ENCODE assay signal across 13 mouse cellular contexts in genomic region chr11:94246789-94247061, GRCm38 (mm10). TPM values are rescaled to one million over a fixed set of nuclear protein-coding genes. Genes with fewer than 3 reads are reported as not detected.
DNase-seq lines count a peak whose midpoint lies in the region; ATAC-seq lines count a peak whose summit lies in the region.
"Had no signal": no experiment of that assay in that cellular context is flagged by ENCODE, and none has a peak within 500 bp of the region (broad histone marks: within the 10 kb centered on the region; RNA-seq: fewer than 3 reads in every experiment).

No protein-coding gene starts in this region.

- intact Hi-C loops in heart, postnatal 10 days (cut with DNase I) = no loop called here

- no peak overlapping the region for H3K27ac ChIP-seq in heart, embryonic 14.5 days (replicated peaks in 1 of 2; ENCODE audit: control insufficient read depth in 1 of 2, insufficient read depth in 1 of 2, low read depth in 2 of 2, low read length in 2 of 2)
- peak overlapping the region; percentile 95 for H3K27ac ChIP-seq in embryonic facial prominence, embryonic 13.5 days
- H3K27ac ChIP-seq in hindbrain, embryonic 15.5 days (replicated peaks) = peak overlapping the region; percentile 66
- H3K27ac ChIP-seq in midbrain, embryonic 13.5 days = peak overlapping the region; percentile 75
- H3K27ac ChIP-seq: gastrocnemius, adult 2 months; liver, embryonic 14.5 days had no signal

- no peaks in the 10 kb centered on the region for H3K27me3 ChIP-seq in heart, embryonic 14.5 days (ENCODE audit: control insufficient read depth, insufficient read depth, low read length)
- no peaks in the 10 kb centered on the region for H3K27me3 ChIP-seq in embryonic facial prominence, embryonic 13.5 days
- no peaks in the 10 kb centered on the region for H3K27me3 ChIP-seq in hindbrain, embryonic 15.5 days
- H3K27me3 ChIP-seq in midbrain, embryonic 13.5 days = peaks cover 6% of the 10 kb centered on the region; the same call in 1 of the 2 replicates

- no peaks in the 10 kb centered on the region for H3K9me3 ChIP-seq in heart, embryonic 14.5 days (ENCODE audit: control insufficient read depth, low read length)
- H3K9me3 ChIP-seq in embryonic facial prominence, embryonic 13.5 days = no peaks in the 10 kb centered on the region
- H3K9me3 ChIP-seq in hindbrain, embryonic 15.5 days = no peaks in the 10 kb centered on the region
- H3K9me3 ChIP-seq in midbrain, embryonic 13.5 days = no peaks in the 10 kb centered on the region
- H3K9me3 ChIP-seq: megakaryocyte, embryonic 14.5 days had no signal

- peak overlapping the region; percentile 16; the same call in 1 of the 2 replicates for H3K9ac ChIP-seq in heart, embryonic 14.5 days (ENCODE audit: low read length)
- H3K9ac ChIP-seq in embryonic facial prominence, embryonic 13.5 days = peak overlapping the region; percentile 46; the same call in 1 of the 2 replicates
- no peak overlapping the region for H3K9ac ChIP-seq in hindbrain, embryonic 15.5 days
- no peak overlapping the region for H3K9ac ChIP-seq in midbrain, embryonic 13.5 days (replicated peaks)
- H3K9ac ChIP-seq: liver, embryonic 14.5 days had no signal

- H3K36me3 ChIP-seq in heart, embryonic 14.5 days (ENCODE audit: control insufficient read depth, insufficient read depth, low read length) = no peaks in the 10 kb centered on the region
- H3K36me3 ChIP-seq in embryonic facial prominence, embryonic 13.5 days = no peaks in the 10 kb centered on the region
- no peaks in the 10 kb centered on the region for H3K36me3 ChIP-seq in hindbrain, embryonic 15.5 days
- no peaks in the 10 kb centered on the region for H3K36me3 ChIP-seq in midbrain, embryonic 13.5 days

- no peak overlapping the region for H3K4me2 ChIP-seq in heart, embryonic 14.5 days (ENCODE audit: low read length)
- peak overlapping the region; percentile 43 for H3K4me2 ChIP-seq in embryonic facial prominence, embryonic 13.5 days
- no peak overlapping the region for H3K4me2 ChIP-seq in hindbrain, embryonic 15.5 days
- H3K4me2 ChIP-seq in midbrain, embryonic 13.5 days (replicated peaks) = no peak overlapping the region

- peaks cover 21 to 28% of the 10 kb centered on the region in 2 experiments for H3K4me1 ChIP-seq in heart, embryonic 14.5 days (ENCODE audit: control insufficient read depth in 2 of 2, insufficient read depth in 2 of 2, low read length in 2 of 2)
- peaks cover 59% of the 10 kb centered on the region for H3K4me1 ChIP-seq in embryonic facial prominence, embryonic 13.5 days
- H3K4me1 ChIP-seq in hindbrain, embryonic 15.5 days (replicated peaks) = peaks cover 36% of the 10 kb centered on the region
- H3K4me1 ChIP-seq in midbrain, embryonic 13.5 days (replicated peaks) = peaks cover 44% of the 10 kb centered on the region

- no peak for ATAC-seq in heart, embryonic 14.5 days (ENCODE audit: insufficient number of reproducible peaks, insufficient read depth, low FRiP score, low read depth)
- 0 out of 2 replicates have a peak, but pooled peaks have one; percentile 4 for ATAC-seq in embryonic facial prominence, embryonic 13.5 days (ENCODE audit: insufficient number of reproducible peaks, insufficient read depth, low FRiP score, low TSS enrichment, low read depth)
- ATAC-seq in hindbrain, embryonic 15.5 days (ENCODE audit: low FRiP score, low read depth) = no peak
- ATAC-seq in midbrain, embryonic 13.5 days = no peak

- no peak for DNase-seq in heart, postnatal 10 days
- DNase-seq in urinary bladder, postnatal 4 days (ENCODE audit: low spot score in 2 of 2) = no peak
- no peak for DNase-seq in right cerebral cortex, postnatal 14 days
- no peak for DNase-seq in spleen, postnatal 4 days (ENCODE audit: low spot score in 2 of 2)
- DNase-seq: gastrocnemius, adult 2 months had no signal

- 64% methylated on average over 8 of the region's 8 CpGs for WGBS in heart, embryonic 14.5 days
- WGBS in embryonic facial prominence, embryonic 13.5 days = 16% methylated on average over 8 of the region's 8 CpGs
- 63% methylated on average over 8 of the region's 8 CpGs for WGBS in hindbrain, embryonic 15.5 days
- 74% methylated on average over 8 of the region's 8 CpGs for WGBS in midbrain, embryonic 13.5 days

- no peak overlapping the region for H3K4me3 ChIP-seq in heart, embryonic 14.5 days (ENCODE audit: control insufficient read depth in 1 of 2, insufficient read depth in 1 of 2, low read depth in 1 of 2, low read length in 2 of 2)
- peak overlapping the region; percentile 1 for H3K4me3 ChIP-seq in embryonic facial prominence, embryonic 13.5 days
- no peak overlapping the region for H3K4me3 ChIP-seq in hindbrain, embryonic 15.5 days
- H3K4me3 ChIP-seq in midbrain, embryonic 13.5 days (replicated peaks) = no peak overlapping the region
- H3K4me3 ChIP-seq: gastrocnemius, adult 2 months; megakaryocyte, embryonic 14.5 days had no signal

RNA-seq across cellular contexts. Expression of gene Wfikkn2, which starts 0.9 kb away (rescaled TPM):
- 1.3 and 1.6 TPM in 2 replicates for polyA plus RNA-seq in heart, embryonic 14.5 days (2014; fragmentation: Nextera tagmentation; extraction: Ambion mirVana)
- 1 to 10 TPM; 2.0 to 2.2 TPM for total RNA-seq in heart, postnatal 10 days (2021)
- polyA plus RNA-seq in embryonic facial prominence, embryonic 13.5 days (2015; fragmentation: Nextera tagmentation; extraction: Ambion mirVana) = 9.3 and 9.8 TPM in 2 replicates
- polyA plus RNA-seq in hindbrain, embryonic 15.5 days (2015; fragmentation: Nextera tagmentation; extraction: Ambion mirVana) = 6.6 and 7.9 TPM in 2 replicates
- 2.9 and 3.4 TPM in 2 replicates for polyA plus RNA-seq in midbrain, embryonic 13.5 days (2015; fragmentation: Nextera tagmentation; extraction: Ambion mirVana)

RNA-seq across cellular contexts. Expression of gene Gm21885, which starts 34.9 kb away (rescaled TPM):
- 0.36 and 1.1 TPM in 2 replicates for polyA plus RNA-seq in heart, embryonic 14.5 days (2014; fragmentation: Nextera tagmentation; extraction: Ambion mirVana)
- not detected for total RNA-seq in heart, postnatal 10 days (2021)
- polyA plus RNA-seq in embryonic facial prominence, embryonic 13.5 days (2015; fragmentation: Nextera tagmentation; extraction: Ambion mirVana) = 0.37 TPM in 1 of 2 replicates, not detected in the other
- 0.66 TPM in 1 of 2 replicates, not detected in the other for polyA plus RNA-seq in hindbrain, embryonic 15.5 days (2015; fragmentation: Nextera tagmentation; extraction: Ambion mirVana)
- 0.54 TPM in 1 of 2 replicates, not detected in the other for polyA plus RNA-seq in midbrain, embryonic 13.5 days (2015; fragmentation: Nextera tagmentation; extraction: Ambion mirVana)
- total RNA-seq: gastrocnemius, adult 2 months; layer of hippocampus, postnatal 10 days had no signal
- polyA plus RNA-seq: C2C12; liver, embryonic 14.5 days had no signal

RNA-seq across cellular contexts. Expression of gene Tob1, which starts 35.5 kb away (rescaled TPM):
- polyA plus RNA-seq in heart, embryonic 14.5 days (2014; fragmentation: Nextera tagmentation; extraction: Ambion mirVana) = 38.2 and 40.9 TPM in 2 replicates
- total RNA-seq in heart, postnatal 10 days (2021) = 10 to 100 TPM; 67.4 to 81.0 TPM
- polyA plus RNA-seq in embryonic facial prominence, embryonic 13.5 days (2015; fragmentation: Nextera tagmentation; extraction: Ambion mirVana) = 25.9 and 26.7 TPM in 2 replicates
- polyA plus RNA-seq in hindbrain, embryonic 15.5 days (2015; fragmentation: Nextera tagmentation; extraction: Ambion mirVana) = 32.8 and 35.6 TPM in 2 replicates
- 33.0 and 33.2 TPM in 2 replicates for polyA plus RNA-seq in midbrain, embryonic 13.5 days (2015; fragmentation: Nextera tagmentation; extraction: Ambion mirVana)

Comparison
In these comparisons a context has a peak if more than half of its experiments do, and no peak if none do; other contexts are left out.
1. H3K27ac ChIP-seq: peak in embryonic facial prominence, embryonic 13.5 days (single experiment), hindbrain, embryonic 15.5 days (single experiment) and midbrain, embryonic 13.5 days (single experiment); none in heart, embryonic 14.5 days (0 of 2).
2. H3K9ac ChIP-seq: peak in heart, embryonic 14.5 days (single experiment) and embryonic facial prominence, embryonic 13.5 days (single experiment); none in hindbrain, embryonic 15.5 days (single experiment) and midbrain, embryonic 13.5 days (single experiment).